Mouse (Mus musculus): ENCODE measurements at regions not wholly inside any gene's neighbourhood (a gene's known extent, or its start where the extent isn't known, plus 50 kb on each side); places are given as distances from the start of the nearest gene placed in this dataset.

- TF ChIP-seq EP300 (IDR thresholded peaks at IDR 0.05; ENCODE audit: low read depth) (no peak), CTCF (IDR thresholded peaks at IDR 0.05; ENCODE audit: low read depth) (no peak)
Observed at GRCm38 (mm10) chr10:26493801-26494200, 118.0 kb upstream of the L3mbtl3 start.

All from liver, embryonic 14.5 days (tissue).